Mouse (Mus musculus): ENCODE results near the gene Gm1604a. TPM values are rescaled to one million over a fixed set of nuclear protein-coding genes. Genes with fewer than 3 reads are reported as not detected.
"Not testable (repeated sequence)": the region's sequence is repeated elsewhere in the genome, so short reads cannot be mapped to it uniquely, and the experiment has no call there.

The Gm1604a gene
- not detected in 2 replicates for polyA plus RNA-seq (2015; fragmentation: Nextera tagmentation; extraction: Ambion mirVana)

- H3K4me1 ChIP-seq; H3K4me3 ChIP-seq (replicated peaks); H3K36me3 ChIP-seq; H3K27me3 ChIP-seq; H3K9me3 ChIP-seq (replicated peaks); H3K9ac ChIP-seq; H3K27ac ChIP-seq (replicated peaks); H3K4me2 ChIP-seq (replicated peaks): not testable (repeated sequence)
- WGBS = 9% methylated on average over 6 of the region's 14 CpGs
- ATAC-seq (ENCODE audit: insufficient number of reproducible peaks, low FRiP score, low TSS enrichment, low read depth) = peak; percentile 47; the same call in 1 of the 2 replicates
These were observed at the start of gene Gm1604a for GRCm38 (mm10) chr17:7025257-7025656. TSS of gene Gm1604a (plus strand) at chr17:7025568.

GRCm38 (mm10) chr17:6978287-6979248 lies 46.8 kb upstream of the Gm1604a start, which contains the start of gene Gm49721:
TSS of gene Gm49721 (plus strand) at chr17:6978904.
- Histone ChIP-seq H3K4me2 (replicated peaks) (peak within 1 kb of the TSS; percentile 53), H3K4me3 (replicated peaks) (peak within 1 kb of the TSS; percentile 57)
- ATAC-seq (ENCODE audit: insufficient number of reproducible peaks, low FRiP score, low TSS enrichment, low read depth) = peak; percentile 95
- H3K36me3 ChIP-seq; H3K9me3 ChIP-seq (replicated peaks); H3K27ac ChIP-seq (replicated peaks); H3K9ac ChIP-seq; H3K27me3 ChIP-seq; H3K4me1 ChIP-seq: not testable (repeated sequence)
- under 1% methylated on average over 48 of the region's 68 CpGs for WGBS

GRCm38 (mm10) chr17:6979380-6979779 lies 46.0 kb upstream of the Gm1604a start:
- not testable (repeated sequence) for H3K4me1 ChIP-seq; H3K27ac ChIP-seq (replicated peaks); H3K9me3 ChIP-seq (replicated peaks); H3K36me3 ChIP-seq; H3K9ac ChIP-seq; H3K27me3 ChIP-seq; ATAC-seq (ENCODE audit: insufficient number of reproducible peaks, low FRiP score, low TSS enrichment, low read depth)
- peak overlapping the region; percentile 53 for H3K4me2 ChIP-seq (replicated peaks)
- peak overlapping the region; percentile 57 for H3K4me3 ChIP-seq (replicated peaks)
- WGBS = 13% methylated on average over 5 of the region's 5 CpGs

- not testable (repeated sequence) for H3K9ac ChIP-seq; H3K9me3 ChIP-seq (replicated peaks); H3K27ac ChIP-seq (replicated peaks); H3K27me3 ChIP-seq; H3K36me3 ChIP-seq; H3K4me3 ChIP-seq (replicated peaks); H3K4me1 ChIP-seq; ATAC-seq (ENCODE audit: insufficient number of reproducible peaks, low FRiP score, low TSS enrichment, low read depth); H3K4me2 ChIP-seq (replicated peaks)
- 92% methylated on average over 5 of the region's 8 CpGs for WGBS
These were observed 45.2 kb upstream of the Gm1604a start for GRCm38 (mm10) chr17:6980144-6980543.

GRCm38 (mm10) chr17:6986118-6986517 lies 39.2 kb upstream of the Gm1604a start:
- H3K36me3 ChIP-seq; H3K4me3 ChIP-seq (replicated peaks); H3K4me1 ChIP-seq; H3K4me2 ChIP-seq (replicated peaks); ATAC-seq (ENCODE audit: insufficient number of reproducible peaks, low FRiP score, low TSS enrichment, low read depth); H3K27ac ChIP-seq (replicated peaks); H3K9me3 ChIP-seq (replicated peaks); H3K27me3 ChIP-seq; H3K9ac ChIP-seq: not testable (repeated sequence)
- 97% methylated on average over 1 of the region's 1 CpGs for WGBS

- not testable (repeated sequence) for H3K9ac ChIP-seq; H3K9me3 ChIP-seq (replicated peaks); ATAC-seq (ENCODE audit: insufficient number of reproducible peaks, low FRiP score, low TSS enrichment, low read depth); H3K4me1 ChIP-seq; H3K27me3 ChIP-seq; H3K4me2 ChIP-seq (replicated peaks); H3K27ac ChIP-seq (replicated peaks); H3K4me3 ChIP-seq (replicated peaks); H3K36me3 ChIP-seq
- WGBS = no CpG with 5 or more reads among the region's 6 CpGs
These were observed 29.9 kb upstream of the Gm1604a start for GRCm38 (mm10) chr17:6995504-6995903.

GRCm38 (mm10) chr17:6996826-6997225 lies 28.5 kb upstream of the Gm1604a start:
- 84% methylated on average over 8 of the region's 8 CpGs for WGBS
- H3K4me1 ChIP-seq; H3K4me3 ChIP-seq (replicated peaks); H3K9ac ChIP-seq; H3K4me2 ChIP-seq (replicated peaks); H3K9me3 ChIP-seq (replicated peaks); H3K27ac ChIP-seq (replicated peaks); H3K36me3 ChIP-seq; ATAC-seq (ENCODE audit: insufficient number of reproducible peaks, low FRiP score, low TSS enrichment, low read depth); H3K27me3 ChIP-seq: not testable (repeated sequence)

- not testable (repeated sequence) for H3K9me3 ChIP-seq (replicated peaks); H3K9ac ChIP-seq; H3K4me3 ChIP-seq (replicated peaks); H3K4me1 ChIP-seq; H3K27me3 ChIP-seq; ATAC-seq (ENCODE audit: insufficient number of reproducible peaks, low FRiP score, low TSS enrichment, low read depth); H3K27ac ChIP-seq (replicated peaks); H3K36me3 ChIP-seq; H3K4me2 ChIP-seq (replicated peaks)
- WGBS = 67% methylated on average over 1 of the region's 7 CpGs
These were observed 27.4 kb upstream of the Gm1604a start for GRCm38 (mm10) chr17:6997778-6998490.

- not testable (repeated sequence) for H3K9ac ChIP-seq; H3K4me3 ChIP-seq (replicated peaks); H3K4me1 ChIP-seq; H3K27me3 ChIP-seq; H3K4me2 ChIP-seq (replicated peaks); H3K27ac ChIP-seq (replicated peaks); H3K9me3 ChIP-seq (replicated peaks); ATAC-seq (ENCODE audit: insufficient number of reproducible peaks, low FRiP score, low TSS enrichment, low read depth); H3K36me3 ChIP-seq
- WGBS = 84% methylated on average over 9 of the region's 12 CpGs
These were observed 23.4 kb upstream of the Gm1604a start for GRCm38 (mm10) chr17:7001790-7002585.

- not testable (repeated sequence) for ATAC-seq (ENCODE audit: insufficient number of reproducible peaks, low FRiP score, low TSS enrichment, low read depth); H3K36me3 ChIP-seq; H3K9ac ChIP-seq; H3K27me3 ChIP-seq; H3K4me1 ChIP-seq; H3K4me3 ChIP-seq (replicated peaks); H3K4me2 ChIP-seq (replicated peaks); H3K9me3 ChIP-seq (replicated peaks); H3K27ac ChIP-seq (replicated peaks)
- no CpG with 5 or more reads among the region's 3 CpGs for WGBS
These were observed 22.0 kb upstream of the Gm1604a start for GRCm38 (mm10) chr17:7003392-7003791.

GRCm38 (mm10) chr17:7005646-7006045 lies 19.7 kb upstream of the Gm1604a start:
- H3K4me2 ChIP-seq (replicated peaks); H3K36me3 ChIP-seq; H3K9ac ChIP-seq; H3K9me3 ChIP-seq (replicated peaks); H3K27me3 ChIP-seq; H3K27ac ChIP-seq (replicated peaks); H3K4me3 ChIP-seq (replicated peaks); H3K4me1 ChIP-seq; ATAC-seq (ENCODE audit: insufficient number of reproducible peaks, low FRiP score, low TSS enrichment, low read depth): not testable (repeated sequence)
- WGBS = 49% methylated on average over 3 of the region's 4 CpGs
